Mouse (Mus musculus) liver, embryonic 12.5 days (tissue): Measurements from ENCODE around the gene Rnf40. TPM values are rescaled to one million over a fixed set of nuclear protein-coding genes. Genes with fewer than 3 reads are reported as not detected.

Experiments
- ATAC-seq: fragments of 200-750 bp; cut with Nextera tagmentation; 2 replicates; pipeline ENCODE4 v1.8.0; 2017; ENCODE audit warnings: moderate number of reproducible peaks, mild to moderate bottlenecking, moderate library complexity
- H3K27ac ChIP-seq: fragments of 300-500 bp; sonication (generic); 2 replicates; pipeline ENCODE4 v1.5.1; 2016; ENCODE audit warnings: mild to moderate bottlenecking
- H3K27me3 ChIP-seq: fragments of 300-500 bp; sonication (generic); replicated peaks from 2 replicates; pipeline ENCODE4 v1.6.1; 2016; ENCODE audit warnings: mild to moderate bottlenecking, moderate library complexity
- H3K36me3 ChIP-seq: fragments of 300-500 bp; sonication (generic); 2 replicates; pipeline ENCODE4 v1.6.1; 2016; ENCODE audit warnings: mild to moderate bottlenecking, moderate library complexity
- H3K4me1 ChIP-seq: fragments of 300-500 bp; sonication (generic); 2 replicates; pipeline ENCODE4 v1.6.1; 2016
- H3K4me2 ChIP-seq: fragments of 300-500 bp; sonication (generic); 2 replicates; pipeline ENCODE4 v1.6.1; 2016; ENCODE audit warnings: mild to moderate bottlenecking, moderate library complexity
- H3K4me3 ChIP-seq: fragments of 300-500 bp; sonication (generic); 2 replicates; pipeline ENCODE4 v1.5.1; 2016; ENCODE audit warnings: mild to moderate bottlenecking, moderate library complexity
- H3K9ac ChIP-seq: fragments of 300-500 bp; sonication (generic); 2 replicates; pipeline ENCODE4 v1.6.1; 2016; ENCODE audit warnings: mild to moderate bottlenecking, moderate library complexity
- H3K9me3 ChIP-seq: fragments of 300-500 bp; sonication (generic); replicated peaks from 2 replicates; pipeline ENCODE4 v1.6.1; 2016; ENCODE audit warnings: mild to moderate bottlenecking, moderate library complexity
- WGBS: fragments of 180-500 bp; shearing (Covaris S2); methylation state at CpG from one replicate; pipeline ENCODE4 v1.1.7; 2016; ENCODE audit not compliant: insufficient replicate concordance; 5-methylcytosine and 5-hydroxymethylcytosine counted together
- polyA plus RNA-seq: library from polyadenylated mRNA; unstranded; fragments of >200 nt; fragmentation: Nextera tagmentation; extraction: Ambion mirVana; gene quantifications from 2 replicates; pipeline ENCODE4 v1.2.1, GENCODE M21; 2016

The Rnf40 gene
- polyA plus RNA-seq, 1 experiment from 2014 or later: 36.3 TPM

GRCm38 (mm10) chr7:127654318-127654717 lies 65.8 kb downstream of the Rnf40 start:
- Histone ChIP-seq H3K9ac (no peak overlapping the region), H3K27me3 (peaks cover 24% of the 10 kb centered on the region; the same call in 1 of the 2 replicates), H3K4me3 (no peak overlapping the region), H3K27ac (no peak overlapping the region), H3K4me2 (no peak overlapping the region), H3K4me1 (peaks cover 3% of the 10 kb centered on the region; the same call in 1 of the 2 replicates), H3K9me3 (no peaks in the 10 kb centered on the region), H3K36me3 (no peaks in the 10 kb centered on the region)
- 67% methylated on average over 10 of the region's 10 CpGs for WGBS
- ATAC-seq: no peak

Other genes with a start within 250 kb of the Rnf40 start
- gene Zfp768, start 243.2 kb upstream of the Rnf40 start, polyA plus RNA-seq: 4.8 and 5.2 TPM in 2 replicates
- 3.9 and 4.1 TPM in 2 replicates for gene Zfp747, start 212.7 kb upstream of the Rnf40 start, polyA plus RNA-seq
- 2.1 and 2.4 TPM in 2 replicates for gene 9130019O22Rik, start 201.6 kb upstream of the Rnf40 start, polyA plus RNA-seq
- 1.7 and 1.8 TPM in 2 replicates for gene E430018J23Rik, start 195.1 kb upstream of the Rnf40 start, polyA plus RNA-seq
- gene Zfp764, start 181.9 kb upstream of the Rnf40 start, polyA plus RNA-seq: 2.4 and 2.5 TPM in 2 replicates
- 11.0 and 11.6 TPM in 2 replicates for gene Zfp688, start 166.7 kb upstream of the Rnf40 start, polyA plus RNA-seq
- gene Zfp689, start 139.6 kb upstream of the Rnf40 start, polyA plus RNA-seq: 3.1 and 3.3 TPM in 2 replicates
- gene Prr14, start 129.2 kb upstream of the Rnf40 start, polyA plus RNA-seq: 29.6 and 31.0 TPM in 2 replicates
- 6.9 and 8.1 TPM in 2 replicates for gene Fbrs, start 109.6 kb upstream of the Rnf40 start, polyA plus RNA-seq
- gene Srcap, start 76.8 kb upstream of the Rnf40 start, polyA plus RNA-seq: 38.2 and 38.8 TPM in 2 replicates
- 7.9 and 8.8 TPM in 2 replicates for gene Gm42715, start 69.2 kb upstream of the Rnf40 start, polyA plus RNA-seq
- gene Tmem265, start 27.4 kb upstream of the Rnf40 start, polyA plus RNA-seq: 1.7 and 2.9 TPM in 2 replicates
- 23.1 and 26.7 TPM in 2 replicates for gene Phkg2, start 15.4 kb upstream of the Rnf40 start, polyA plus RNA-seq
- 7.9 and 8.8 TPM in 2 replicates for gene Ccdc189, start 172 bp upstream of the Rnf40 start, polyA plus RNA-seq
- 3.3 and 3.8 TPM in 2 replicates for gene Zfp629, start 27.0 kb downstream of the Rnf40 start, polyA plus RNA-seq
- 40.6 and 43.6 TPM in 2 replicates for gene Bcl7c, start 120.2 kb downstream of the Rnf40 start, polyA plus RNA-seq
- gene Ctf1, start 124.0 kb downstream of the Rnf40 start, polyA plus RNA-seq: 3.6 and 4.6 TPM in 2 replicates
- gene Ctf2, start 143.4 kb downstream of the Rnf40 start, polyA plus RNA-seq: 0.13 and 0.26 TPM in 2 replicates
- gene Fbxl19, start 155.8 kb downstream of the Rnf40 start, polyA plus RNA-seq: 3.7 TPM in 2 replicates
- 14.8 and 15.0 TPM in 2 replicates for gene Orai3, start 181.0 kb downstream of the Rnf40 start, polyA plus RNA-seq
- gene Setd1a, start 187.9 kb downstream of the Rnf40 start, polyA plus RNA-seq: 13.1 and 13.7 TPM in 2 replicates
- gene Gm49388, start 196.8 kb downstream of the Rnf40 start, polyA plus RNA-seq: not detected in 2 replicates
- 28.0 and 29.8 TPM in 2 replicates for gene Hsd3b7, start 211.8 kb downstream of the Rnf40 start, polyA plus RNA-seq
- 19.0 and 21.1 TPM in 2 replicates for gene Stx4a, start 235.5 kb downstream of the Rnf40 start, polyA plus RNA-seq
- gene Stx1b, start 235.8 kb downstream of the Rnf40 start, polyA plus RNA-seq: 0.20 and 0.56 TPM in 2 replicates